Mouse (Mus musculus) activated CD4-positive, CD25-positive, alpha-beta regulatory T cell, adult 4 months (primary cell): ENCODE data around the gene Spn. TPM values are rescaled to one million over a fixed set of nuclear protein-coding genes. Genes with fewer than 3 reads are reported as not detected.

Experiments used
- polyA plus RNA-seq, 2 experiments: library from polyadenylated mRNA; unstranded; fragments of 100-300 nt; shearing (Covaris generic); gene quantifications; one replicate each; pipeline ENCODE4 v1.2.1; 2017

The Spn gene
- polyA plus RNA-seq, 2 experiments from 2014 or later: 157 to 159 TPM

Other genes with a start within 250 kb of the Spn start
- 10 to 100 TPM; 43.7 to 56.1 TPM for gene Tmem219, start 214.9 kb downstream of the Spn start, polyA plus RNA-seq
- gene Kctd13, start 208.9 kb downstream of the Spn start, polyA plus RNA-seq: 1 to 10 TPM; 7.7 to 8.4 TPM
- gene Asphd1, start 188.2 kb downstream of the Spn start, polyA plus RNA-seq: under 1 TPM in 1 of 2 experiments, not detected in 1; 0.46 TPM
- under 1 TPM; 0.17 to 0.58 TPM for gene Sez6l2, start 187.3 kb downstream of the Spn start, polyA plus RNA-seq
- 100 to 1,000 TPM; 119 to 136 TPM for gene Cdipt, start 161.9 kb downstream of the Spn start, polyA plus RNA-seq
- 1 to 10 TPM in 1 of 2 experiments, under 1 TPM in 1; 0.37 to 1.5 TPM for gene Cdiptos, start 161.7 kb downstream of the Spn start, polyA plus RNA-seq
- gene Mvp, start 123.2 kb downstream of the Spn start, polyA plus RNA-seq: 10 to 100 TPM; 12.5 to 18.3 TPM
- gene Pagr1b, start 121.3 kb downstream of the Spn start, polyA plus RNA-seq: not detected
- gene Pagr1a, start 120.5 kb downstream of the Spn start, polyA plus RNA-seq: 10 to 100 TPM; 39.6 to 56.7 TPM
- gene Gm42742, start 116.7 kb downstream of the Spn start, polyA plus RNA-seq: 10 to 100 TPM; 26.4 to 31.8 TPM
- gene Prrt2, start 116.6 kb downstream of the Spn start, polyA plus RNA-seq: 1 to 10 TPM in 1 of 2 experiments, not detected in 1; 2.1 TPM
- gene Maz, start 110.8 kb downstream of the Spn start, polyA plus RNA-seq: 10 to 100 TPM; 19.0 to 19.1 TPM
- gene Kif22, start 95.4 kb downstream of the Spn start, polyA plus RNA-seq: 10 to 100 TPM; 38.7 to 48.2 TPM
- gene Zg16, start 50.5 kb downstream of the Spn start, polyA plus RNA-seq: not detected
- 100 to 1,000 TPM; 258 to 336 TPM for gene AI467606, start 46.5 kb downstream of the Spn start, polyA plus RNA-seq
- 10 to 100 TPM in 1 of 2 experiments, 1 to 10 TPM in 1; 9.2 to 11.7 TPM for gene Qprt, start 15.6 kb downstream of the Spn start, polyA plus RNA-seq
- gene Cd2bp2, start 58.2 kb upstream of the Spn start, polyA plus RNA-seq: 10 to 100 TPM; 38.9 to 50.5 TPM
- gene Tbc1d10b, start 70.6 kb upstream of the Spn start, polyA plus RNA-seq: 10 to 100 TPM; 13.6 to 18.9 TPM
- gene Mylpf, start 71.1 kb upstream of the Spn start, polyA plus RNA-seq: 10 to 100 TPM; 26.7 to 30.7 TPM
- gene Zfp553, start 95.2 kb upstream of the Spn start, polyA plus RNA-seq: 1 to 10 TPM; 4.1 to 8.0 TPM
- 100 to 1,000 TPM; 811 to 836 TPM for gene Sept1, start 95.3 kb upstream of the Spn start, polyA plus RNA-seq
- gene Zfp771, start 106.5 kb upstream of the Spn start, polyA plus RNA-seq: 1 to 10 TPM in 1 of 2 experiments, under 1 TPM in 1; 0.29 to 1.1 TPM
- 10 to 100 TPM; 48.1 to 69.5 TPM for gene Dctpp1, start 122.9 kb upstream of the Spn start, polyA plus RNA-seq
- gene Sephs2, start 136.2 kb upstream of the Spn start, polyA plus RNA-seq: 10 to 100 TPM; 29.9 to 31.3 TPM
- 100 to 1,000 TPM; 149 to 232 TPM for gene Itgal, start 158.4 kb upstream of the Spn start, polyA plus RNA-seq
- gene Zfp768, start 207.8 kb upstream of the Spn start, polyA plus RNA-seq: under 1 TPM in 1 of 2 experiments, not detected in 1; 0.19 TPM
- 10 to 100 TPM in 1 of 2 experiments, 1 to 10 TPM in 1; 9.9 to 11.2 TPM for gene Zfp747, start 238.2 kb upstream of the Spn start, polyA plus RNA-seq
- gene 9130019O22Rik, start 249.3 kb upstream of the Spn start, polyA plus RNA-seq: 1 to 10 TPM; 7.4 to 8.9 TPM